Mouse (Mus musculus) kidney, postnatal 4 days (tissue): ENCODE measurements around the gene Iqsec1.

Source experiments
- DNase-seq, 2 experiments: peaks; one replicate each; pipeline ENCODE4 v3.0.0; 2021; ENCODE audit warnings: mixed read lengths in 2 of 2

Iqsec1 gene

GRCm38 (mm10) chr6:90887024-90887775 is 101.3 kb downstream of the Iqsec1 start:
- DNase-seq = no peak

- DNase-seq = no peak
Observed at GRCm38 (mm10) chr6:90885626-90886025, 102.9 kb downstream of the Iqsec1 start.

GRCm38 (mm10) chr6:90884631-90885030 is 103.9 kb downstream of the Iqsec1 start:
- peak; percentile 8 to 22 for DNase-seq

GRCm38 (mm10) chr6:90880975-90881374 is 107.5 kb downstream of the Iqsec1 start:
- DNase-seq = no peak

- DNase-seq = no peak
Observed at GRCm38 (mm10) chr6:90880404-90880803, 108.1 kb downstream of the Iqsec1 start.

- DNase-seq = no peak
Observed at GRCm38 (mm10) chr6:90871581-90871980, 116.9 kb downstream of the Iqsec1 start.

- no peak for DNase-seq
Observed at GRCm38 (mm10) chr6:90868033-90868432, 120.5 kb downstream of the Iqsec1 start.

GRCm38 (mm10) chr6:90861370-90861769 is 127.1 kb downstream of the Iqsec1 start:
- no peak for DNase-seq

GRCm38 (mm10) chr6:90857844-90858243 is 130.6 kb downstream of the Iqsec1 start:
- no peak for DNase-seq

GRCm38 (mm10) chr6:90852360-90852759 is 136.1 kb downstream of the Iqsec1 start:
- DNase-seq = peak; percentile 76 to 78

GRCm38 (mm10) chr6:90848068-90848467 is 140.4 kb downstream of the Iqsec1 start:
- no peak for DNase-seq

GRCm38 (mm10) chr6:90847523-90847922 is 141.0 kb downstream of the Iqsec1 start:
- no peak for DNase-seq

- DNase-seq = no peak
Observed at GRCm38 (mm10) chr6:90839972-90840371, 148.5 kb downstream of the Iqsec1 start.

GRCm38 (mm10) chr6:90836749-90837148 is 151.7 kb downstream of the Iqsec1 start:
- DNase-seq = no peak

- no peak for DNase-seq
Observed at GRCm38 (mm10) chr6:90829536-90829935, 158.9 kb downstream of the Iqsec1 start.

GRCm38 (mm10) chr6:90825063-90825462 is 163.4 kb downstream of the Iqsec1 start:
- DNase-seq = no peak

GRCm38 (mm10) chr6:90823322-90823721 is 165.2 kb downstream of the Iqsec1 start:
- peak; percentile 19 to 46 for DNase-seq

- DNase-seq = no peak
Observed at GRCm38 (mm10) chr6:90821916-90822602, 166.4 kb downstream of the Iqsec1 start.

- peak in 1 of 2 experiments; percentile 16 for DNase-seq
Observed at GRCm38 (mm10) chr6:90819880-90820279, 168.6 kb downstream of the Iqsec1 start.

- DNase-seq = peak; percentile 77 to 78
Observed at GRCm38 (mm10) chr6:90818956-90819355, 169.5 kb downstream of the Iqsec1 start.

GRCm38 (mm10) chr6:90816551-90816950 is 171.9 kb downstream of the Iqsec1 start:
- no peak for DNase-seq

GRCm38 (mm10) chr6:90815341-90815740 is 173.1 kb downstream of the Iqsec1 start:
- no peak for DNase-seq

GRCm38 (mm10) chr6:90813526-90813925 is 175.0 kb downstream of the Iqsec1 start:
- no peak for DNase-seq

GRCm38 (mm10) chr6:90812584-90812983 is 175.9 kb downstream of the Iqsec1 start:
- DNase-seq = no peak
